Mouse (Mus musculus): ENCODE results near the gene Gm20715. TPM values are rescaled to one million over a fixed set of nuclear protein-coding genes. Genes with fewer than 3 reads are reported as not detected.

Gm20715 gene
- polyA plus RNA-seq, 1 experiment: not detected

GRCm38 (mm10) chr7:6486841-6487240, 76.8 kb downstream of the Gm20715 start, which contains the start of gene Olfr5:
Olfr5 (minus strand) TSS chr7:6486941.
- H3K4me3 ChIP-seq (ENCODE audit: insufficient read depth, low read length): no peak within 1 kb of the TSS
- H3K4me1 ChIP-seq (ENCODE audit: control insufficient read depth, insufficient read depth, low read length): no peaks in the 10 kb centered on the region
- H3K27ac ChIP-seq (ENCODE audit: insufficient read depth, low read depth, low read length): no peak within 1 kb of the TSS
- TF ChIP-seq POLR2A (IDR thresholded peaks at IDR 0.05; ENCODE audit: borderline replicate concordance, low read depth, low read length) (no peak), CTCF (IDR thresholded peaks at IDR 0.05; ENCODE audit: low read depth, low read length) (no peak)

Other genes with a start within 250 kb of the Gm20715 start
- gene Zfp444, start 238.1 kb upstream of the Gm20715 start, polyA plus RNA-seq (2012; ENCODE audit: insufficient read depth, insufficient read length, missing spikeins): 21.8 and 24.2 TPM in 2 replicates
- gene Galp, start 213.2 kb upstream of the Gm20715 start, polyA plus RNA-seq (2012; ENCODE audit: insufficient read depth, insufficient read length, missing spikeins): not detected in 2 replicates
- not detected in 2 replicates for gene Zscan5b, start 188.0 kb upstream of the Gm20715 start, polyA plus RNA-seq (2012; ENCODE audit: insufficient read depth, insufficient read length, missing spikeins)
- gene Epp13, start 157.6 kb upstream of the Gm20715 start, polyA plus RNA-seq (2012; ENCODE audit: insufficient read depth, insufficient read length, missing spikeins): not detected in 2 replicates
- gene Zfp667, start 123.7 kb upstream of the Gm20715 start, polyA plus RNA-seq (2012; ENCODE audit: insufficient read depth, insufficient read length, missing spikeins): 2.0 and 2.9 TPM in 2 replicates
- gene Zfp583, start 79.0 kb upstream of the Gm20715 start, polyA plus RNA-seq (2012; ENCODE audit: insufficient read depth, insufficient read length, missing spikeins): 3.2 and 3.9 TPM in 2 replicates
- 0.31 TPM in 1 of 2 replicates, not detected in the other for gene Gm3854, start 66.5 kb upstream of the Gm20715 start, polyA plus RNA-seq (2012; ENCODE audit: insufficient read depth, insufficient read length, missing spikeins)
- 2.5 and 2.7 TPM in 2 replicates for gene Zfp78, start 47.0 kb upstream of the Gm20715 start, polyA plus RNA-seq (2012; ENCODE audit: insufficient read depth, insufficient read length, missing spikeins)
- 8.7 and 9.5 TPM in 2 replicates for gene Zfp28, start 27.0 kb upstream of the Gm20715 start, polyA plus RNA-seq (2012; ENCODE audit: insufficient read depth, insufficient read length, missing spikeins)
- gene Smim17, start 11.6 kb upstream of the Gm20715 start, polyA plus RNA-seq (2012; ENCODE audit: insufficient read depth, insufficient read length, missing spikeins): 0.25 TPM in 1 of 2 replicates, not detected in the other
- not detected in 2 replicates for gene Olfr1344, start 28.4 kb downstream of the Gm20715 start, polyA plus RNA-seq (2012; ENCODE audit: insufficient read depth, insufficient read length, missing spikeins)
- gene Olfr1336, start 45.9 kb downstream of the Gm20715 start, polyA plus RNA-seq (2012; ENCODE audit: insufficient read depth, insufficient read length, missing spikeins): 0.11 TPM in 1 of 2 replicates, not detected in the other
- not detected in 2 replicates for gene Olfr1346, start 56.8 kb downstream of the Gm20715 start, polyA plus RNA-seq (2012; ENCODE audit: insufficient read depth, insufficient read length, missing spikeins)
- not detected in 2 replicates for gene Olfr5, start 76.7 kb downstream of the Gm20715 start, polyA plus RNA-seq (2012; ENCODE audit: insufficient read depth, insufficient read length, missing spikeins)
- gene Olfr1347, start 89.5 kb downstream of the Gm20715 start, polyA plus RNA-seq (2012; ENCODE audit: insufficient read depth, insufficient read length, missing spikeins): not detected in 2 replicates
- not detected in 2 replicates for gene Olfr1348, start 98.5 kb downstream of the Gm20715 start, polyA plus RNA-seq (2012; ENCODE audit: insufficient read depth, insufficient read length, missing spikeins)
- not detected in 2 replicates for gene Olfr1349, start 112.7 kb downstream of the Gm20715 start, polyA plus RNA-seq (2012; ENCODE audit: insufficient read depth, insufficient read length, missing spikeins)
- gene Olfr1350, start 154.6 kb downstream of the Gm20715 start, polyA plus RNA-seq (2012; ENCODE audit: insufficient read depth, insufficient read length, missing spikeins): not detected in 2 replicates

Measured in bone marrow macrophage, adult 2 months (primary cell).